Mouse (Mus musculus): Measurements from ENCODE around the gene Dmrtc1c1. TPM values are rescaled to one million over a fixed set of nuclear protein-coding genes. Genes with fewer than 3 reads are reported as not detected.
"Not testable (repeated sequence)": the region's sequence is repeated elsewhere in the genome, so short reads cannot be mapped to it uniquely, and the experiment has no call there.

Dmrtc1c1 gene
- polyA plus RNA-seq (2012; rRNA removed), result not detected in 2 replicates

GRCm38 (mm10) chrX:102802663-102803062, at the start of gene Dmrtc1c1:
Gene Dmrtc1c1 (plus strand): TSS chrX:102802963.
- DNase-seq (ENCODE audit: low read depth, low spot score), result not testable (repeated sequence)
- WGBS, result no CpG with 5 or more reads among the region's 14 CpGs

GRCm38 (mm10) chrX:102765878-102766277, 36.9 kb upstream of the Dmrtc1c1 start:
- WGBS, result 36% methylated on average over 4 of the region's 4 CpGs
- DNase-seq (ENCODE audit: low read depth, low spot score), result no peak

- DNase-seq (ENCODE audit: low read depth, low spot score), result no peak
- WGBS, result 51% methylated on average over 4 of the region's 4 CpGs
Measured at GRCm38 (mm10) chrX:102812311-102812710, 9.5 kb downstream of the Dmrtc1c1 start.

- not testable (repeated sequence) for DNase-seq (ENCODE audit: low read depth, low spot score)
- WGBS, result no CpG with 5 or more reads among the region's 13 CpGs
Measured at GRCm38 (mm10) chrX:102854516-102854915, 51.8 kb downstream of the Dmrtc1c1 start, which contains the start of gene Dmrtc1c2. Gene Dmrtc1c2 (minus strand): TSS chrX:102854616.

Other genes starting within 250 kb of the Dmrtc1c1 start
- gene Phka1, start 158.7 kb upstream of the Dmrtc1c1 start, polyA plus RNA-seq (2012; rRNA removed), result 2.4 TPM in 2 replicates
- gene Gm3880, start 116.0 kb upstream of the Dmrtc1c1 start, polyA plus RNA-seq (2012; rRNA removed), result not detected in 2 replicates
- gene Gm9112, start 95.3 kb upstream of the Dmrtc1c1 start, polyA plus RNA-seq (2012; rRNA removed), result not detected in 2 replicates
- gene Dmrtc1b, start 95.1 kb upstream of the Dmrtc1c1 start, polyA plus RNA-seq (2012; rRNA removed), result not detected in 2 replicates
- gene Dmrtc1c2, start 51.7 kb downstream of the Dmrtc1c1 start, polyA plus RNA-seq (2012; rRNA removed), result not detected in 2 replicates
- not detected in 2 replicates for gene 1700031F05Rik, start 65.0 kb downstream of the Dmrtc1c1 start, polyA plus RNA-seq (2012; rRNA removed)
- gene Dmrtc1a, start 105.7 kb downstream of the Dmrtc1c1 start, polyA plus RNA-seq (2012; rRNA removed), result not detected in 2 replicates
- gene 1700011M02Rik, start 105.9 kb downstream of the Dmrtc1c1 start, polyA plus RNA-seq (2012; rRNA removed), result not detected in 2 replicates
- gene 1700018G05Rik, start 125.4 kb downstream of the Dmrtc1c1 start, polyA plus RNA-seq (2012; rRNA removed), result not detected in 2 replicates